In genomic region chr19:16872331-16873180, GRCm38 (mm10) we compare ENCODE assay signal across 8 mouse cellular contexts. TPM values are rescaled to one million over a fixed set of nuclear protein-coding genes. Genes with fewer than 3 reads are reported as not detected.
DNase-seq lines count a peak whose midpoint lies in the region; ATAC-seq lines count a peak whose summit lies in the region.

No protein-coding gene starts in this region.

- WGBS in lung, embryonic 16.5 days, result under 1% methylated on average over 69 of the region's 88 CpGs
- under 1% methylated on average over 78 of the region's 88 CpGs for WGBS in forebrain, embryonic 16.5 days
- under 1% methylated on average over 79 of the region's 88 CpGs for WGBS in kidney, embryonic 14.5 days
- under 1% methylated on average over 79 of the region's 88 CpGs for WGBS in midbrain, embryonic 16.5 days

- ATAC-seq in CD4-positive, CD25-positive, alpha-beta regulatory T cell, adult 4 months, result no peak
- ATAC-seq in lung, embryonic 16.5 days (ENCODE audit: low read depth), result peak; percentile 49; the same call in 1 of the 2 replicates
- peak; percentile 57 for ATAC-seq in forebrain, embryonic 16.5 days
- peak; percentile 51 for ATAC-seq in kidney, embryonic 14.5 days (ENCODE audit: low FRiP score, low TSS enrichment)
- ATAC-seq in midbrain, embryonic 16.5 days, result peak; percentile 64
- no peak for ATAC-seq in activated CD4-positive, CD25-positive, alpha-beta regulatory T cell, adult 4 months

- H3K4me1 ChIP-seq in lung, embryonic 16.5 days (replicated peaks; ENCODE audit: control insufficient read depth, insufficient read depth, low read length), result peaks cover 24% of the 10 kb centered on the region
- peaks cover 39% of the 10 kb centered on the region for H3K4me1 ChIP-seq in forebrain, embryonic 16.5 days (replicated peaks; ENCODE audit: control insufficient read depth, insufficient read depth, low read length)
- H3K4me1 ChIP-seq in kidney, embryonic 14.5 days (ENCODE audit: control insufficient read depth, insufficient read depth, low read length), result peaks cover 15% of the 10 kb centered on the region
- H3K4me1 ChIP-seq in midbrain, embryonic 16.5 days (ENCODE audit: control insufficient read depth, insufficient read depth, low read length), result peaks cover 21% of the 10 kb centered on the region

- peak; percentile 18 for DNase-seq in CD4-positive, CD25-positive, alpha-beta regulatory T cell, adult 2 months (ENCODE audit: low read depth, low spot score)
- DNase-seq in lung, postnatal 25 days (ENCODE audit: low spot score), result no peak

- H3K27me3 ChIP-seq in lung, embryonic 16.5 days (ENCODE audit: control insufficient read depth, insufficient read depth, low read depth, low read length), result peaks cover 89% of the 10 kb centered on the region
- peaks cover 66% of the 10 kb centered on the region for H3K27me3 ChIP-seq in forebrain, embryonic 16.5 days (replicated peaks; ENCODE audit: control insufficient read depth, insufficient read depth, low read length)
- peaks cover 96% of the 10 kb centered on the region for H3K27me3 ChIP-seq in kidney, embryonic 14.5 days (ENCODE audit: control insufficient read depth, insufficient read depth, low read length)
- peaks cover 52% of the 10 kb centered on the region for H3K27me3 ChIP-seq in midbrain, embryonic 16.5 days (ENCODE audit: control insufficient read depth, insufficient read depth, low read depth, low read length)

- H3K9me3 ChIP-seq in lung, embryonic 16.5 days (ENCODE audit: control insufficient read depth, low read length), result no peaks in the 10 kb centered on the region
- no peaks in the 10 kb centered on the region for H3K9me3 ChIP-seq in forebrain, embryonic 16.5 days (ENCODE audit: control insufficient read depth, low read length)
- H3K9me3 ChIP-seq in kidney, embryonic 14.5 days (ENCODE audit: control insufficient read depth, low read length), result no peaks in the 10 kb centered on the region
- no peaks in the 10 kb centered on the region for H3K9me3 ChIP-seq in midbrain, embryonic 16.5 days (replicated peaks; ENCODE audit: control insufficient read depth, low read length, poor library complexity, severe bottlenecking)

- no peak overlapping the region for H3K9ac ChIP-seq in lung, embryonic 16.5 days (ENCODE audit: low read length)
- H3K9ac ChIP-seq in forebrain, embryonic 16.5 days (replicated peaks; ENCODE audit: low read depth, low read length), result peak overlapping the region; percentile 36
- peak overlapping the region; percentile 23; the same call in 1 of the 2 replicates for H3K9ac ChIP-seq in kidney, embryonic 14.5 days (ENCODE audit: low read depth, low read length)
- H3K9ac ChIP-seq in midbrain, embryonic 16.5 days (ENCODE audit: low read depth, low read length), result peak overlapping the region; percentile 47; the same call in 1 of the 2 replicates

- no peak overlapping the region for H3K27ac ChIP-seq in lung, embryonic 16.5 days (ENCODE audit: low read length)
- no peak overlapping the region for H3K27ac ChIP-seq in forebrain, embryonic 16.5 days (ENCODE audit: low read length)
- no peak overlapping the region for H3K27ac ChIP-seq in kidney, embryonic 14.5 days (ENCODE audit: low read depth, low read length)
- no peak overlapping the region for H3K27ac ChIP-seq in midbrain, embryonic 16.5 days (ENCODE audit: low read length)

- peak overlapping the region; percentile 50 for H3K4me3 ChIP-seq in lung, embryonic 16.5 days (ENCODE audit: low read length)
- peak overlapping the region; percentile 50 for H3K4me3 ChIP-seq in forebrain, embryonic 16.5 days (replicated peaks; ENCODE audit: low read length)
- H3K4me3 ChIP-seq in kidney, embryonic 14.5 days (ENCODE audit: low read length), result peak overlapping the region; percentile 44
- H3K4me3 ChIP-seq in midbrain, embryonic 16.5 days (ENCODE audit: low read depth, low read length), result peak overlapping the region; percentile 47

- H3K4me2 ChIP-seq in lung, embryonic 16.5 days (ENCODE audit: low read depth, low read length), result peak overlapping the region; percentile 76
- H3K4me2 ChIP-seq in forebrain, embryonic 16.5 days (ENCODE audit: low read length), result peak overlapping the region; percentile 90
- H3K4me2 ChIP-seq in kidney, embryonic 14.5 days (replicated peaks; ENCODE audit: low read depth, low read length), result peak overlapping the region; percentile 74
- H3K4me2 ChIP-seq in midbrain, embryonic 16.5 days (ENCODE audit: low read length), result peak overlapping the region; percentile 68

- H3K36me3 ChIP-seq in lung, embryonic 16.5 days (ENCODE audit: control insufficient read depth, insufficient read depth, low read length), result no peaks in the 10 kb centered on the region
- no peaks in the 10 kb centered on the region for H3K36me3 ChIP-seq in forebrain, embryonic 16.5 days (ENCODE audit: control insufficient read depth, insufficient read depth)
- no peaks in the 10 kb centered on the region for H3K36me3 ChIP-seq in kidney, embryonic 14.5 days (ENCODE audit: control insufficient read depth, insufficient read depth, low read length)
- no peaks in the 10 kb centered on the region for H3K36me3 ChIP-seq in midbrain, embryonic 16.5 days (ENCODE audit: control insufficient read depth, insufficient read depth, low read length)

RNA-seq across cellular contexts. Expression of gene Foxb2, which starts 1.0 kb away (rescaled TPM):
- not detected for polyA plus RNA-seq in CD4-positive, CD25-positive, alpha-beta regulatory T cell, adult 4 months (2017; shearing (Covaris generic))
- polyA plus RNA-seq in lung, embryonic 16.5 days (2015; fragmentation: Nextera tagmentation; extraction: Ambion mirVana), result not detected in 2 replicates
- 0.32 TPM in 1 of 2 replicates, not detected in the other for polyA plus RNA-seq in forebrain, embryonic 16.5 days (2015; fragmentation: Nextera tagmentation; extraction: Ambion mirVana)
- not detected in 2 replicates for polyA plus RNA-seq in kidney, embryonic 14.5 days (2014; fragmentation: Nextera tagmentation; extraction: Ambion mirVana)
- 0.16 and 0.55 TPM in 2 replicates for polyA plus RNA-seq in midbrain, embryonic 16.5 days (2015; fragmentation: Nextera tagmentation; extraction: Ambion mirVana)
- polyA plus RNA-seq in activated CD4-positive, CD25-positive, alpha-beta regulatory T cell, adult 4 months (2017; shearing (Covaris generic)), result not detected

Comparison
In these comparisons a context has a peak if more than half of its experiments do, and no peak if none do; other contexts are left out.
1. ATAC-seq: peak in lung, embryonic 16.5 days (single experiment), forebrain, embryonic 16.5 days (single experiment), kidney, embryonic 14.5 days (single experiment) and midbrain, embryonic 16.5 days (single experiment); none in CD4-positive, CD25-positive, alpha-beta regulatory T cell, adult 4 months (single experiment) and activated CD4-positive, CD25-positive, alpha-beta regulatory T cell, adult 4 months (single experiment).
2. Peak in every context shown above with its lines, with median percentiles within 50 percentile points of each other: H3K4me2 ChIP-seq and H3K4me3 ChIP-seq.